Mouse (Mus musculus) midbrain, embryonic 13.5 days (tissue): Measurements from ENCODE around the gene Acad12. TPM values are rescaled to one million over a fixed set of nuclear protein-coding genes. Genes with fewer than 3 reads are reported as not detected.
A peak's percentile ranks its signal among the peaks of the same experiment; 100 is the strongest.
"Not testable (repeated sequence)": the region's sequence is repeated elsewhere in the genome, so short reads cannot be mapped to it uniquely, and the experiment has no call there.

ENCODE experiments used
- ATAC-seq: fragments of 200-750 bp; cut with Nextera tagmentation; 2 replicates; pipeline ENCODE4 v1.8.0; 2017; ENCODE audit warnings: mild to moderate bottlenecking, moderate TSS enrichment, moderate library complexity
- H3K27ac ChIP-seq: fragments of 300-500 bp; sonication (generic); 2 replicates; pipeline ENCODE4 v1.5.1; 2015; ENCODE audit warnings: inconsistent platforms, mild to moderate bottlenecking, moderate library complexity
- H3K27me3 ChIP-seq: fragments of 300-500 bp; sonication (generic); 2 replicates; pipeline ENCODE4 v1.6.1; 2015; ENCODE audit warnings: mild to moderate bottlenecking, inconsistent platforms
- H3K36me3 ChIP-seq: fragments of 300-500 bp; sonication (generic); 2 replicates; pipeline ENCODE4 v1.6.1; 2015; ENCODE audit warnings: mild to moderate bottlenecking, inconsistent platforms
- H3K4me1 ChIP-seq: fragments of 300-500 bp; sonication (generic); replicated peaks from 2 replicates; pipeline ENCODE4 v1.6.1; 2015; ENCODE audit warnings: inconsistent platforms
- H3K4me2 ChIP-seq: fragments of 300-500 bp; sonication (generic); replicated peaks from 2 replicates; pipeline ENCODE4 v1.6.1; 2015; ENCODE audit warnings: moderate library complexity, mild to moderate bottlenecking, inconsistent platforms
- H3K4me3 ChIP-seq: fragments of 300-500 bp; sonication (generic); replicated peaks from 2 replicates; pipeline ENCODE4 v1.5.1; 2015; ENCODE audit warnings: mild to moderate bottlenecking, inconsistent platforms
- H3K9ac ChIP-seq: fragments of 300-500 bp; sonication (generic); replicated peaks from 2 replicates; pipeline ENCODE4 v1.6.1; 2015; ENCODE audit warnings: mild to moderate bottlenecking, inconsistent platforms
- H3K9me3 ChIP-seq: fragments of 300-500 bp; sonication (generic); 2 replicates; pipeline ENCODE4 v1.6.1; 2016; ENCODE audit warnings: mild to moderate bottlenecking, inconsistent platforms
- WGBS: fragments of 180-500 bp; shearing (Covaris S2); methylation state at CpG from one replicate; pipeline ENCODE4 v1.1.7; 2015; 5-methylcytosine and 5-hydroxymethylcytosine counted together
- polyA plus RNA-seq: library from polyadenylated mRNA; unstranded; fragments of >200 nt; fragmentation: Nextera tagmentation; extraction: Ambion mirVana; gene quantifications from 2 replicates; pipeline ENCODE4 v1.2.1, GENCODE M21; 2015

The Acad12 gene
- polyA plus RNA-seq, 1 experiment from 2014 or later: 1.3 TPM

- Histone ChIP-seq H3K9me3 (no peaks in the 10 kb centered on the region), H3K36me3 (no peaks in the 10 kb centered on the region), H3K4me3 (no peak overlapping the region), H3K27me3 (no peaks in the 10 kb centered on the region), H3K9ac (no peak overlapping the region), H3K4me2 (no peak overlapping the region), H3K27ac (no peak overlapping the region), H3K4me1 (no peaks in the 10 kb centered on the region)
- no peak for ATAC-seq
- WGBS: 89% methylated on average over 7 of the region's 7 CpGs
These were observed 30.4 kb upstream of the Acad12 start for GRCm38 (mm10) chr5:121649134-121649533.

- Histone ChIP-seq H3K27ac (no peak overlapping the region), H3K4me2 (no peak overlapping the region), H3K9ac (no peak overlapping the region), H3K27me3 (no peaks in the 10 kb centered on the region), H3K4me1 (no peaks in the 10 kb centered on the region), H3K4me3 (no peak overlapping the region), H3K36me3 (no peaks in the 10 kb centered on the region), H3K9me3 (no peaks in the 10 kb centered on the region)
- no peak for ATAC-seq
- WGBS: 92% methylated on average over 9 of the region's 9 CpGs
These were observed 20.9 kb upstream of the Acad12 start for GRCm38 (mm10) chr5:121639601-121640000.

GRCm38 (mm10) chr5:121637296-121637695 lies 18.6 kb upstream of the Acad12 start:
- H3K4me3 ChIP-seq: no peak overlapping the region
- no peak overlapping the region for H3K9ac ChIP-seq
- no peak overlapping the region for H3K4me2 ChIP-seq
- no peak for ATAC-seq
- no peak overlapping the region for H3K27ac ChIP-seq
- H3K9me3 ChIP-seq: no peaks in the 10 kb centered on the region
- H3K36me3 ChIP-seq: no peaks in the 10 kb centered on the region
- peaks cover 9% of the 10 kb centered on the region for H3K4me1 ChIP-seq
- H3K27me3 ChIP-seq: no peaks in the 10 kb centered on the region
- WGBS: 86% methylated on average over 6 of the region's 6 CpGs

- H3K4me2 ChIP-seq: no peak overlapping the region
- no peak for ATAC-seq
- no peak overlapping the region for H3K9ac ChIP-seq
- H3K4me3 ChIP-seq: no peak overlapping the region
- H3K27ac ChIP-seq: no peak overlapping the region
- H3K9me3 ChIP-seq: no peaks in the 10 kb centered on the region
- peaks cover 9% of the 10 kb centered on the region for H3K4me1 ChIP-seq
- H3K36me3 ChIP-seq: no peaks in the 10 kb centered on the region
- no peaks in the 10 kb centered on the region for H3K27me3 ChIP-seq
- 93% methylated on average over 5 of the region's 5 CpGs for WGBS
These were observed 15.9 kb upstream of the Acad12 start for GRCm38 (mm10) chr5:121634668-121635067.

- no peak overlapping the region for H3K4me3 ChIP-seq
- no peaks in the 10 kb centered on the region for H3K36me3 ChIP-seq
- ATAC-seq: no peak
- WGBS: 30% methylated on average over 3 of the region's 3 CpGs
- no peaks in the 10 kb centered on the region for H3K27me3 ChIP-seq
- no peak overlapping the region for H3K4me2 ChIP-seq
- no peak overlapping the region for H3K9ac ChIP-seq
- peak overlapping the region; percentile 35; the same call in 1 of the 2 replicates for H3K27ac ChIP-seq
- no peaks in the 10 kb centered on the region for H3K9me3 ChIP-seq
- H3K4me1 ChIP-seq: peaks cover 9% of the 10 kb centered on the region
These were observed 14.1 kb upstream of the Acad12 start for GRCm38 (mm10) chr5:121632804-121633203.

GRCm38 (mm10) chr5:121631106-121631647 lies 12.4 kb upstream of the Acad12 start:
- H3K4me3 ChIP-seq, H3K4me2 ChIP-seq, H3K9ac ChIP-seq, H3K9me3 ChIP-seq, H3K36me3 ChIP-seq, H3K27ac ChIP-seq, ATAC-seq, H3K4me1 ChIP-seq, H3K27me3 ChIP-seq: not testable (repeated sequence)
- 70% methylated on average over 9 of the region's 9 CpGs for WGBS

GRCm38 (mm10) chr5:121627871-121628270 lies 9.1 kb upstream of the Acad12 start:
- no peak for ATAC-seq
- H3K4me2 ChIP-seq: no peak overlapping the region
- 0% methylated on average over 1 of the region's 1 CpGs for WGBS

GRCm38 (mm10) chr5:121623241-121623640 lies 4.5 kb upstream of the Acad12 start:
- Histone ChIP-seq H3K4me2 (no peak overlapping the region), H3K36me3 (no peaks in the 10 kb centered on the region), H3K9ac (no peak overlapping the region), H3K27ac (no peak overlapping the region), H3K4me1 (peaks cover 14% of the 10 kb centered on the region), H3K4me3 (no peak overlapping the region), H3K27me3 (no peaks in the 10 kb centered on the region), H3K9me3 (no peaks in the 10 kb centered on the region)
- 93% methylated on average over 3 of the region's 3 CpGs for WGBS
- ATAC-seq: no peak

More at GRCm38 (mm10) chr5:121627871-121628270, 9.1 kb upstream of the Acad12 start:
- H3K27me3 ChIP-seq: no peaks in the 10 kb centered on the region
- no peak overlapping the region for H3K27ac ChIP-seq
- no peak overlapping the region for H3K4me3 ChIP-seq
- H3K9ac ChIP-seq: no peak overlapping the region
- H3K36me3 ChIP-seq: no peaks in the 10 kb centered on the region
- H3K4me1 ChIP-seq: peaks cover 7% of the 10 kb centered on the region
- H3K9me3 ChIP-seq: no peaks in the 10 kb centered on the region

- Histone ChIP-seq H3K9me3 (no peaks in the 10 kb centered on the region), H3K27ac (no peak overlapping the region), H3K4me2 (no peak overlapping the region), H3K4me3 (no peak overlapping the region), H3K4me1 (peaks cover 19% of the 10 kb centered on the region), H3K36me3 (no peaks in the 10 kb centered on the region), H3K27me3 (no peaks in the 10 kb centered on the region), H3K9ac (no peak overlapping the region)
- no peak for ATAC-seq
- 97% methylated on average over 5 of the region's 5 CpGs for WGBS
These were observed 2.4 kb upstream of the Acad12 start for GRCm38 (mm10) chr5:121621102-121621501.

GRCm38 (mm10) chr5:121614921-121615320 lies 3.8 kb downstream of the Acad12 start:
- ATAC-seq, H3K9me3 ChIP-seq, H3K4me2 ChIP-seq, H3K36me3 ChIP-seq, H3K4me3 ChIP-seq, H3K27me3 ChIP-seq, H3K9ac ChIP-seq, H3K27ac ChIP-seq: not testable (repeated sequence)
- peaks cover 13% of the 10 kb centered on the region for H3K4me1 ChIP-seq
- 87% methylated on average over 3 of the region's 3 CpGs for WGBS

GRCm38 (mm10) chr5:121612036-121612435 lies 6.7 kb downstream of the Acad12 start:
- H3K4me3 ChIP-seq: no peak overlapping the region
- no peaks in the 10 kb centered on the region for H3K27me3 ChIP-seq
- H3K9ac ChIP-seq: no peak overlapping the region
- H3K9me3 ChIP-seq: no peaks in the 10 kb centered on the region
- H3K4me2 ChIP-seq: no peak overlapping the region
- no peaks in the 10 kb centered on the region for H3K4me1 ChIP-seq
- WGBS: 90% methylated on average over 6 of the region's 6 CpGs
- no peak overlapping the region for H3K27ac ChIP-seq
- no peak for ATAC-seq
- H3K36me3 ChIP-seq: no peaks in the 10 kb centered on the region

GRCm38 (mm10) chr5:121609556-121610135 lies 9.1 kb downstream of the Acad12 start:
- not testable (repeated sequence) for ATAC-seq, H3K27me3 ChIP-seq, H3K4me1 ChIP-seq, H3K9ac ChIP-seq, H3K9me3 ChIP-seq, H3K4me2 ChIP-seq, H3K4me3 ChIP-seq, H3K27ac ChIP-seq, H3K36me3 ChIP-seq
- WGBS: 59% methylated on average over 8 of the region's 8 CpGs

- Histone ChIP-seq H3K4me2 (no peak overlapping the region), H3K4me3 (no peak overlapping the region), H3K27me3 (no peaks in the 10 kb centered on the region), H3K9ac (no peak overlapping the region), H3K27ac (no peak overlapping the region), H3K36me3 (no peaks in the 10 kb centered on the region), H3K9me3 (no peaks in the 10 kb centered on the region), H3K4me1 (peaks cover 6% of the 10 kb centered on the region; the same call in 1 of the 2 replicates)
- no peak for ATAC-seq
- WGBS: 3% methylated on average over 2 of the region's 2 CpGs
These were observed 12.6 kb downstream of the Acad12 start for GRCm38 (mm10) chr5:121606151-121606550.
